Comparison of ENCODE assay signal across 21 mouse cellular contexts in the genomic region with DNA sequence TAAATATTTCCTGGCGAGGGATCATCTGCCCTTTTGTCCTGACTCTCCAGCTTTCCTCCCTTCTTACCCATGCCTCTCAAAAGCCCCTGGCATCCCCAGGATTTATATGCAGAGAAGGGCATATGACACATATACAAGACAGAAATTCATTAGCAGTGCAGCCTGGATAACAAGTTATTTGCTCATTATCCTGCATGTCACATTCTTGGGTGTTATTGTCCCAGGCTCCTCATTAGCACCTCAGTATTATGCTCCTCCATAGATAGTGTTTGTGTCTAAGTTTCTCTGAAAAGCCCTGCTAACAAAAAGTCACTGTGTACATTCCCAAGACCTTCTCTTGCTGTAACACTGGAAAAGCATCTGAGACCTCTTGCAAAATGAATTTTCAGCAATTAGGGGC.
DNase-seq lines count a peak whose midpoint lies in the region; ATAC-seq lines count a peak whose summit lies in the region.
"Had no signal": no experiment of that assay in that cellular context is flagged by ENCODE, and none has a peak within 500 bp of the region (broad histone marks: within the 10 kb centered on the region; RNA-seq: fewer than 3 reads in every experiment).

No protein-coding gene starts in this region.

- WGBS in forebrain, embryonic 13.5 days, result 18% methylated on average over 1 of the region's 1 CpGs
- 6% methylated on average over 1 of the region's 1 CpGs for WGBS in forebrain, embryonic 16.5 days

- H3K9ac ChIP-seq in forebrain, embryonic 13.5 days, result no peak overlapping the region
- H3K9ac ChIP-seq in forebrain, embryonic 16.5 days (replicated peaks; ENCODE audit: low read depth, low read length), result no peak overlapping the region
- H3K9ac ChIP-seq: heart, embryonic 13.5 days; hindbrain, embryonic 12.5 days; hindbrain, embryonic 15.5 days had no signal

- no peak overlapping the region; the same call in 1 of the 2 replicates for H3K27ac ChIP-seq in forebrain, embryonic 13.5 days
- no peak overlapping the region for H3K27ac ChIP-seq in forebrain, embryonic 16.5 days (ENCODE audit: low read length)
- H3K27ac ChIP-seq: heart, adult 2 months; heart, embryonic 10.5 days; heart, embryonic 13.5 days; hindbrain, embryonic 12.5 days; hindbrain, embryonic 15.5 days had no signal

- no peaks in the 10 kb centered on the region for H3K9me3 ChIP-seq in forebrain, embryonic 13.5 days (replicated peaks)
- H3K9me3 ChIP-seq in forebrain, embryonic 16.5 days (ENCODE audit: control insufficient read depth, low read length), result no peaks in the 10 kb centered on the region
- H3K9me3 ChIP-seq: heart, embryonic 10.5 days; heart, embryonic 13.5 days; hindbrain, embryonic 12.5 days; hindbrain, embryonic 15.5 days had no signal

- no peak overlapping the region for H3K4me3 ChIP-seq in forebrain, embryonic 13.5 days
- H3K4me3 ChIP-seq in forebrain, embryonic 16.5 days (replicated peaks; ENCODE audit: low read length), result no peak overlapping the region
- H3K4me3 ChIP-seq: heart, adult 2 months; heart, embryonic 10.5 days; heart, embryonic 13.5 days; hindbrain, embryonic 12.5 days; hindbrain, embryonic 15.5 days had no signal

- peaks cover 24% of the 10 kb centered on the region for H3K4me1 ChIP-seq in forebrain, embryonic 13.5 days
- peaks cover 6% of the 10 kb centered on the region for H3K4me1 ChIP-seq in forebrain, embryonic 16.5 days (replicated peaks; ENCODE audit: control insufficient read depth, insufficient read depth, low read length)
- H3K4me1 ChIP-seq: heart, embryonic 10.5 days; heart, embryonic 13.5 days had no signal

- DNase-seq in retina, postnatal 1 day, result peak; percentile 73
- DNase-seq in retina, embryonic 14.5 days (ENCODE audit: low spot score), result no peak
- no peak for DNase-seq in ovary, adult 18-20 months (ENCODE audit: low spot score)
- no peak for DNase-seq in testis, postnatal 14 days (ENCODE audit: low spot score)
- DNase-seq: adrenal gland, adult 8-10 months; adrenal gland, postnatal 25 days; cerebellum, adult 18-20 months; cerebellum, adult 9-10 months; cerebellum, postnatal 14 days; gastrocnemius, postnatal 10 days; gastrocnemius, postnatal 36 days; heart, adult 2 months had no signal

- H3K36me3 ChIP-seq in forebrain, embryonic 13.5 days (ENCODE audit: poor library complexity, severe bottlenecking), result no peaks in the 10 kb centered on the region
- no peaks in the 10 kb centered on the region for H3K36me3 ChIP-seq in forebrain, embryonic 16.5 days (ENCODE audit: control insufficient read depth, insufficient read depth)
- H3K36me3 ChIP-seq: heart, embryonic 10.5 days; heart, embryonic 13.5 days; hindbrain, embryonic 12.5 days; hindbrain, embryonic 15.5 days had no signal

- peak; percentile 77 for ATAC-seq in forebrain, embryonic 13.5 days
- ATAC-seq in forebrain, embryonic 16.5 days, result peak; percentile 66
- ATAC-seq: activated CD4-positive, CD25-positive, alpha-beta regulatory T cell, adult 4 months; CD4-positive, CD25-positive, alpha-beta regulatory T cell, adult 4 months; intestine, postnatal 0 days had no signal

- no peaks in the 10 kb centered on the region for H3K27me3 ChIP-seq in forebrain, embryonic 13.5 days
- no peaks in the 10 kb centered on the region for H3K27me3 ChIP-seq in forebrain, embryonic 16.5 days (replicated peaks; ENCODE audit: control insufficient read depth, insufficient read depth, low read length)
- H3K27me3 ChIP-seq: heart, embryonic 13.5 days; hindbrain, embryonic 12.5 days; hindbrain, embryonic 15.5 days had no signal

- no peak overlapping the region for H3K4me2 ChIP-seq in forebrain, embryonic 13.5 days
- no peak overlapping the region for H3K4me2 ChIP-seq in forebrain, embryonic 16.5 days (ENCODE audit: low read length)
- H3K4me2 ChIP-seq: heart, embryonic 13.5 days; hindbrain, embryonic 12.5 days; hindbrain, embryonic 15.5 days had no signal
